Mouse (Mus musculus): ENCODE results near the gene Grem2. TPM values are rescaled to one million over a fixed set of nuclear protein-coding genes. Genes with fewer than 3 reads are reported as not detected.

Gene Grem2
- polyA plus RNA-seq (2014; fragmentation: Nextera tagmentation; extraction: Ambion mirVana) = 3.2 and 3.4 TPM in 2 replicates

GRCm38 (mm10) chr1:174921298-174921955 is at the start of gene Grem2:
Gene Grem2 (minus strand): TSS chr1:174921819.
- H3K9me3 ChIP-seq (ENCODE audit: control insufficient read depth, low read length) = no peaks in the 10 kb centered on the region
- no peaks in the 10 kb centered on the region for H3K36me3 ChIP-seq (ENCODE audit: control insufficient read depth, insufficient read depth, low read length)
- peak within 1 kb of the TSS; percentile 40 for H3K4me3 ChIP-seq (ENCODE audit: low read depth, low read length)
- ATAC-seq (ENCODE audit: insufficient read depth, low FRiP score, low TSS enrichment) (peak; percentile 91), DNase-seq (ENCODE audit: low spot score) (peak; percentile 74)
- peak within 1 kb of the TSS; percentile 70 for H3K4me2 ChIP-seq (ENCODE audit: low read depth)
- peak within 1 kb of the TSS; percentile 53 for H3K9ac ChIP-seq (ENCODE audit: low read length)
- no peaks in the 10 kb centered on the region for H3K27me3 ChIP-seq (ENCODE audit: control insufficient read depth, insufficient read depth, low read length)
- peak within 1 kb of the TSS; percentile 44; the same call in 1 of the 2 replicates for H3K27ac ChIP-seq (ENCODE audit: low read depth, low read length)
- WGBS = 4% methylated on average over 30 of the region's 30 CpGs
- no peaks in the 10 kb centered on the region for H3K4me1 ChIP-seq (ENCODE audit: control insufficient read depth, insufficient read depth, low read length)

GRCm38 (mm10) chr1:174959837-174960236 is 38.2 kb upstream of the Grem2 start:
- no peaks in the 10 kb centered on the region for H3K9me3 ChIP-seq (ENCODE audit: control insufficient read depth, low read length)
- H3K36me3 ChIP-seq (ENCODE audit: control insufficient read depth, insufficient read depth, low read length) = no peaks in the 10 kb centered on the region
- no peaks in the 10 kb centered on the region for H3K4me1 ChIP-seq (ENCODE audit: control insufficient read depth, insufficient read depth, low read length)
- H3K4me3 ChIP-seq (ENCODE audit: low read depth, low read length) = no peak overlapping the region
- H3K27ac ChIP-seq (ENCODE audit: low read depth, low read length) = no peak overlapping the region
- no peaks in the 10 kb centered on the region for H3K27me3 ChIP-seq (ENCODE audit: control insufficient read depth, insufficient read depth, low read length)
- no peak for DNase-seq (ENCODE audit: low spot score)
- no peak overlapping the region for H3K4me2 ChIP-seq (ENCODE audit: low read depth)
- H3K9ac ChIP-seq (ENCODE audit: low read length) = no peak overlapping the region
- 94% methylated on average over 3 of the region's 3 CpGs for WGBS
- ATAC-seq (ENCODE audit: insufficient read depth, low FRiP score, low TSS enrichment) = no peak

- Histone ChIP-seq H3K36me3 (ENCODE audit: control insufficient read depth, insufficient read depth, low read length) (no peaks in the 10 kb centered on the region), H3K4me2 (ENCODE audit: low read depth) (no peak overlapping the region), H3K4me3 (ENCODE audit: low read depth, low read length) (no peak overlapping the region), H3K9me3 (ENCODE audit: control insufficient read depth, low read length) (no peaks in the 10 kb centered on the region), H3K27me3 (ENCODE audit: control insufficient read depth, insufficient read depth, low read length) (no peaks in the 10 kb centered on the region), H3K4me1 (ENCODE audit: control insufficient read depth, insufficient read depth, low read length) (no peaks in the 10 kb centered on the region), H3K27ac (ENCODE audit: low read depth, low read length) (no peak overlapping the region), H3K9ac (ENCODE audit: low read length) (no peak overlapping the region)
- 48% methylated on average over 3 of the region's 3 CpGs for WGBS
- DNase-seq (ENCODE audit: low spot score) (peak; percentile 24), ATAC-seq (ENCODE audit: insufficient read depth, low FRiP score, low TSS enrichment) (peak; percentile 80)
Measured at GRCm38 (mm10) chr1:174931003-174931619, 9.5 kb upstream of the Grem2 start.

GRCm38 (mm10) chr1:174929459-174930181 is 8.0 kb upstream of the Grem2 start:
- Histone ChIP-seq H3K4me1 (ENCODE audit: control insufficient read depth, insufficient read depth, low read length) (no peaks in the 10 kb centered on the region), H3K27ac (ENCODE audit: low read depth, low read length) (no peak overlapping the region), H3K9ac (ENCODE audit: low read length) (no peak overlapping the region), H3K9me3 (ENCODE audit: control insufficient read depth, low read length) (no peaks in the 10 kb centered on the region), H3K36me3 (ENCODE audit: control insufficient read depth, insufficient read depth, low read length) (no peaks in the 10 kb centered on the region), H3K4me3 (ENCODE audit: low read depth, low read length) (no peak overlapping the region), H3K4me2 (ENCODE audit: low read depth) (no peak overlapping the region), H3K27me3 (ENCODE audit: control insufficient read depth, insufficient read depth, low read length) (no peaks in the 10 kb centered on the region)
- DNase-seq (ENCODE audit: low spot score) (no peak), ATAC-seq (ENCODE audit: insufficient read depth, low FRiP score, low TSS enrichment) (no peak)
- 80% methylated on average over 7 of the region's 7 CpGs for WGBS

GRCm38 (mm10) chr1:174918949-174919348 is 2.7 kb downstream of the Grem2 start:
- Histone ChIP-seq H3K4me1 (ENCODE audit: control insufficient read depth, insufficient read depth, low read length) (no peaks in the 10 kb centered on the region), H3K4me2 (ENCODE audit: low read depth) (no peak overlapping the region), H3K4me3 (ENCODE audit: low read depth, low read length) (no peak overlapping the region), H3K27ac (ENCODE audit: low read depth, low read length) (no peak overlapping the region), H3K9me3 (ENCODE audit: control insufficient read depth, low read length) (no peaks in the 10 kb centered on the region), H3K9ac (ENCODE audit: low read length) (no peak overlapping the region), H3K36me3 (ENCODE audit: control insufficient read depth, insufficient read depth, low read length) (no peaks in the 10 kb centered on the region), H3K27me3 (ENCODE audit: control insufficient read depth, insufficient read depth, low read length) (no peaks in the 10 kb centered on the region)
- ATAC-seq (ENCODE audit: insufficient read depth, low FRiP score, low TSS enrichment) = no peak
- 85% methylated on average over 4 of the region's 4 CpGs for WGBS
- DNase-seq (ENCODE audit: low spot score) = no peak

GRCm38 (mm10) chr1:174918236-174918870 is 3.3 kb downstream of the Grem2 start:
- no peak for ATAC-seq (ENCODE audit: insufficient read depth, low FRiP score, low TSS enrichment)

GRCm38 (mm10) chr1:174909834-174910233 is 11.8 kb downstream of the Grem2 start:
- Histone ChIP-seq H3K4me3 (ENCODE audit: low read depth, low read length) (no peak overlapping the region), H3K4me2 (ENCODE audit: low read depth) (no peak overlapping the region), H3K27me3 (ENCODE audit: control insufficient read depth, insufficient read depth, low read length) (no peaks in the 10 kb centered on the region), H3K9ac (ENCODE audit: low read length) (no peak overlapping the region), H3K27ac (ENCODE audit: low read depth, low read length) (no peak overlapping the region), H3K4me1 (ENCODE audit: control insufficient read depth, insufficient read depth, low read length) (no peaks in the 10 kb centered on the region), H3K36me3 (ENCODE audit: control insufficient read depth, insufficient read depth, low read length) (no peaks in the 10 kb centered on the region), H3K9me3 (ENCODE audit: control insufficient read depth, low read length) (no peaks in the 10 kb centered on the region)
- 89% methylated on average over 3 of the region's 3 CpGs for WGBS
- DNase-seq (ENCODE audit: low spot score) (no peak), ATAC-seq (ENCODE audit: insufficient read depth, low FRiP score, low TSS enrichment) (no peak)

More at GRCm38 (mm10) chr1:174918236-174918870, 3.3 kb downstream of the Grem2 start:
- H3K4me1 ChIP-seq (ENCODE audit: control insufficient read depth, insufficient read depth, low read length) = no peaks in the 10 kb centered on the region
- no peak overlapping the region for H3K4me2 ChIP-seq (ENCODE audit: low read depth)
- no peak overlapping the region for H3K27ac ChIP-seq (ENCODE audit: low read depth, low read length)
- no peak overlapping the region for H3K4me3 ChIP-seq (ENCODE audit: low read depth, low read length)
- 86% methylated on average over 5 of the region's 5 CpGs for WGBS
- DNase-seq (ENCODE audit: low spot score) = no peak
- H3K27me3 ChIP-seq (ENCODE audit: control insufficient read depth, insufficient read depth, low read length) = no peaks in the 10 kb centered on the region
- H3K9ac ChIP-seq (ENCODE audit: low read length) = no peak overlapping the region
- no peaks in the 10 kb centered on the region for H3K9me3 ChIP-seq (ENCODE audit: control insufficient read depth, low read length)
- H3K36me3 ChIP-seq (ENCODE audit: control insufficient read depth, insufficient read depth, low read length) = no peaks in the 10 kb centered on the region

- no peaks in the 10 kb centered on the region for H3K9me3 ChIP-seq (ENCODE audit: control insufficient read depth, low read length)
- WGBS = 93% methylated on average over 5 of the region's 5 CpGs
Measured at GRCm38 (mm10) chr1:174908232-174908631, 13.4 kb downstream of the Grem2 start.

More at GRCm38 (mm10) chr1:174908232-174908631, 13.4 kb downstream of the Grem2 start:
- no peaks in the 10 kb centered on the region for H3K27me3 ChIP-seq (ENCODE audit: control insufficient read depth, insufficient read depth, low read length)
- no peak overlapping the region for H3K9ac ChIP-seq (ENCODE audit: low read length)
- H3K27ac ChIP-seq (ENCODE audit: low read depth, low read length) = no peak overlapping the region
- no peak for DNase-seq (ENCODE audit: low spot score)
- no peak overlapping the region for H3K4me2 ChIP-seq (ENCODE audit: low read depth)
- ATAC-seq (ENCODE audit: insufficient read depth, low FRiP score, low TSS enrichment) = no peak; the same call in 1 of the 2 replicates
- no peaks in the 10 kb centered on the region for H3K36me3 ChIP-seq (ENCODE audit: control insufficient read depth, insufficient read depth, low read length)
- no peaks in the 10 kb centered on the region for H3K4me1 ChIP-seq (ENCODE audit: control insufficient read depth, insufficient read depth, low read length)
- H3K4me3 ChIP-seq (ENCODE audit: low read depth, low read length) = no peak overlapping the region

Measured in neural tube, embryonic 11.5 days (tissue).